In genomic region chr10:61158594-61158993, GRCm38 (mm10) we compare ENCODE assay signal across 24 mouse cellular contexts. TPM values are rescaled to one million over a fixed set of nuclear protein-coding genes. Genes with fewer than 3 reads are reported as not detected.
A peak's percentile ranks its signal among the peaks of the same experiment; 100 is the strongest.
DNase-seq lines count a peak whose midpoint lies in the region; ATAC-seq and TF ChIP-seq lines count a peak whose summit lies in the region.
"Had no signal": no experiment of that assay in that cellular context is flagged by ENCODE, and none has a peak within 500 bp of the region (broad histone marks: within the 10 kb centered on the region; RNA-seq: fewer than 3 reads in every experiment).

No protein-coding gene starts in this region.

- no peaks in the 10 kb centered on the region for H3K9me3 ChIP-seq in kidney, embryonic 14.5 days (ENCODE audit: control insufficient read depth, low read length)
- no peaks in the 10 kb centered on the region for H3K9me3 ChIP-seq in kidney, embryonic 16.5 days (ENCODE audit: low read length)
- no peaks in the 10 kb centered on the region for H3K9me3 ChIP-seq in stomach, postnatal 0 days (ENCODE audit: control insufficient read depth, low read length)
- H3K9me3 ChIP-seq: embryonic facial prominence, embryonic 10.5 days; embryonic facial prominence, embryonic 12.5 days; forebrain, embryonic 10.5 days; forebrain, embryonic 12.5 days had no signal

- H3K4me3 ChIP-seq in kidney, embryonic 14.5 days (ENCODE audit: low read length), result no peak overlapping the region
- no peak overlapping the region for H3K4me3 ChIP-seq in kidney, embryonic 16.5 days (ENCODE audit: low read length)
- H3K4me3 ChIP-seq in brown adipose tissue, adult 24 weeks (ENCODE audit: insufficient read depth, low read depth, low read length), result no peak overlapping the region
- H3K4me3 ChIP-seq in stomach, postnatal 0 days (ENCODE audit: low read depth, low read length), result no peak overlapping the region
- H3K4me3 ChIP-seq: embryonic facial prominence, embryonic 10.5 days; embryonic facial prominence, embryonic 12.5 days; forebrain, embryonic 10.5 days; forebrain, embryonic 12.5 days had no signal

- no peak overlapping the region for H3K4me2 ChIP-seq in kidney, embryonic 14.5 days (replicated peaks; ENCODE audit: low read depth, low read length)
- no peak overlapping the region for H3K4me2 ChIP-seq in kidney, embryonic 16.5 days (replicated peaks; ENCODE audit: low read depth, low read length)
- no peak overlapping the region for H3K4me2 ChIP-seq in stomach, postnatal 0 days (replicated peaks; ENCODE audit: low read depth)
- H3K4me2 ChIP-seq: embryonic facial prominence, embryonic 12.5 days; forebrain, embryonic 12.5 days had no signal

- H3K27ac ChIP-seq in kidney, embryonic 14.5 days (ENCODE audit: low read depth, low read length), result no peak overlapping the region
- H3K27ac ChIP-seq in kidney, embryonic 16.5 days (ENCODE audit: low read length), result no peak overlapping the region
- peak overlapping the region; percentile 76 for H3K27ac ChIP-seq in brown adipose tissue, adult 24 weeks (replicated peaks; ENCODE audit: low read depth, low read length)
- no peak overlapping the region for H3K27ac ChIP-seq in stomach, postnatal 0 days (replicated peaks)
- H3K27ac ChIP-seq: embryonic facial prominence, embryonic 10.5 days; embryonic facial prominence, embryonic 12.5 days; forebrain, embryonic 10.5 days; forebrain, embryonic 12.5 days had no signal

- TF ChIP-seq EP300 in stomach, postnatal 0 days (optimal IDR thresholded peaks at IDR 0.05), result no peak

- no peak overlapping the region for H3K9ac ChIP-seq in kidney, embryonic 14.5 days (ENCODE audit: low read depth, low read length)
- H3K9ac ChIP-seq in kidney, embryonic 16.5 days (replicated peaks; ENCODE audit: low read length), result no peak overlapping the region
- no peak overlapping the region for H3K9ac ChIP-seq in stomach, postnatal 0 days (ENCODE audit: low read length)
- H3K9ac ChIP-seq: embryonic facial prominence, embryonic 12.5 days; forebrain, embryonic 12.5 days had no signal

- H3K4me1 ChIP-seq in kidney, embryonic 14.5 days (ENCODE audit: control insufficient read depth, insufficient read depth, low read length), result no peaks in the 10 kb centered on the region
- H3K4me1 ChIP-seq in kidney, embryonic 16.5 days (ENCODE audit: insufficient read depth, low read length), result no peaks in the 10 kb centered on the region
- peaks cover 16% of the 10 kb centered on the region for H3K4me1 ChIP-seq in brown adipose tissue, adult 24 weeks (ENCODE audit: control insufficient read depth, insufficient read depth, insufficient read length, low read length)
- H3K4me1 ChIP-seq in stomach, postnatal 0 days (replicated peaks; ENCODE audit: control insufficient read depth, insufficient read depth), result no peaks in the 10 kb centered on the region
- H3K4me1 ChIP-seq: embryonic facial prominence, embryonic 10.5 days; embryonic facial prominence, embryonic 12.5 days; forebrain, embryonic 10.5 days; forebrain, embryonic 12.5 days had no signal

- no peak for DNase-seq in kidney, adult 18-20 months
- no peak for DNase-seq in kidney, postnatal 25 days
- DNase-seq in stomach, postnatal 0 days (ENCODE audit: low spot score), result no peak
- DNase-seq: adrenal gland, adult 2 months; adrenal gland, postnatal 10 days; adrenal gland, postnatal 25 days; cerebellum, adult 11-12 months; cerebellum, adult 2 months; cerebellum, adult 9-10 months; cerebellum, postnatal 10 days; cerebellum, postnatal 25 days had no signal

- H3K27me3 ChIP-seq in kidney, embryonic 14.5 days (ENCODE audit: control insufficient read depth, insufficient read depth, low read length), result no peaks in the 10 kb centered on the region
- H3K27me3 ChIP-seq in kidney, embryonic 16.5 days (ENCODE audit: insufficient read depth, low read length), result no peaks in the 10 kb centered on the region
- no peaks in the 10 kb centered on the region for H3K27me3 ChIP-seq in stomach, postnatal 0 days (ENCODE audit: control insufficient read depth, insufficient read depth, low read length)
- H3K27me3 ChIP-seq: embryonic facial prominence, embryonic 12.5 days; forebrain, embryonic 12.5 days had no signal

- ATAC-seq in kidney, embryonic 14.5 days (ENCODE audit: low FRiP score, low TSS enrichment), result peak; percentile 55
- ATAC-seq in kidney, embryonic 16.5 days (ENCODE audit: low FRiP score, low TSS enrichment), result 0 out of 2 replicates have a peak, but pooled peaks have one; percentile 23
- peak; percentile 21; the same call in 1 of the 2 replicates for ATAC-seq in stomach, postnatal 0 days (ENCODE audit: low FRiP score, low TSS enrichment)
- no peak for ATAC-seq in erythroid progenitor cell, adult 5-6 weeks (replicated peaks; ENCODE audit: low FRiP score, poor library complexity, severe bottlenecking)
- ATAC-seq: forebrain, embryonic 14.5 days; forebrain, embryonic 16.5 days had no signal

- 33% methylated on average over 3 of the region's 3 CpGs for WGBS in kidney, embryonic 14.5 days
- 23% methylated on average over 3 of the region's 3 CpGs for WGBS in kidney, embryonic 16.5 days
- WGBS in stomach, postnatal 0 days, result 55% methylated on average over 3 of the region's 3 CpGs

- TF ChIP-seq CTCF in stomach, postnatal 0 days (IDR thresholded peaks at IDR 0.05; ENCODE audit: low read depth), result no peak

- no peaks in the 10 kb centered on the region for H3K36me3 ChIP-seq in kidney, embryonic 14.5 days (ENCODE audit: control insufficient read depth, insufficient read depth, low read length)
- H3K36me3 ChIP-seq in kidney, embryonic 16.5 days (ENCODE audit: insufficient read depth, low read length), result no peaks in the 10 kb centered on the region
- no peaks in the 10 kb centered on the region for H3K36me3 ChIP-seq in stomach, postnatal 0 days (ENCODE audit: control insufficient read depth, insufficient read depth, low read length)
- H3K36me3 ChIP-seq: embryonic facial prominence, embryonic 10.5 days; embryonic facial prominence, embryonic 12.5 days; forebrain, embryonic 10.5 days; forebrain, embryonic 12.5 days had no signal

RNA-seq across cellular contexts. Expression of gene Sgpl1, which starts 11.1 kb away (rescaled TPM):
- polyA plus RNA-seq in kidney, embryonic 14.5 days (2014; fragmentation: Nextera tagmentation; extraction: Ambion mirVana), result 35.9 and 72.4 TPM in 2 replicates
- 75.9 and 76.5 TPM in 2 replicates for polyA plus RNA-seq in kidney, embryonic 16.5 days (2015; fragmentation: Nextera tagmentation; extraction: Ambion mirVana)
- 43.9 and 46.2 TPM in 2 replicates for polyA plus RNA-seq in brown adipose tissue, adult 24 weeks (2012; ENCODE audit: insufficient read depth, insufficient read length, missing spikeins)
- 25.0 and 26.6 TPM in 2 replicates for polyA plus RNA-seq in stomach, postnatal 0 days (2015; fragmentation: Nextera tagmentation; extraction: Ambion mirVana)
- total RNA-seq in erythroid progenitor cell, adult 5-6 weeks (2015; ENCODE audit: low replicate concordance), result 23.9 and 33.9 TPM in 2 replicates
- 11.9 and 24.0 TPM in 2 replicates for total RNA-seq in erythroid progenitor cell, adult 5-6 weeks (2017; ENCODE audit: low replicate concordance)

RNA-seq across cellular contexts. Expression of gene Tbata, which starts 13.2 kb away (rescaled TPM):
- not detected in 2 replicates for polyA plus RNA-seq in kidney, embryonic 14.5 days (2014; fragmentation: Nextera tagmentation; extraction: Ambion mirVana)
- 0.24 TPM in 1 of 2 replicates, not detected in the other for polyA plus RNA-seq in kidney, embryonic 16.5 days (2015; fragmentation: Nextera tagmentation; extraction: Ambion mirVana)
- polyA plus RNA-seq in brown adipose tissue, adult 24 weeks (2012; ENCODE audit: insufficient read depth, insufficient read length, missing spikeins), result not detected in 2 replicates
- polyA plus RNA-seq in stomach, postnatal 0 days (2015; fragmentation: Nextera tagmentation; extraction: Ambion mirVana), result 0.29 and 0.30 TPM in 2 replicates
- total RNA-seq in erythroid progenitor cell, adult 5-6 weeks (2015; ENCODE audit: low replicate concordance), result not detected in 2 replicates
- not detected in 2 replicates for total RNA-seq in erythroid progenitor cell, adult 5-6 weeks (2017; ENCODE audit: low replicate concordance)
- total RNA-seq: adrenal gland, adult 2 months; adrenal gland, postnatal 10 days; adrenal gland, postnatal 25 days; ES-E14; MEL had no signal
- polyA plus RNA-seq: adrenal gland, adult 2 months; C2C12; embryonic facial prominence, embryonic 12.5 days; forebrain, embryonic 10.5 days had no signal
